Mouse (Mus musculus) embryonic facial prominence, embryonic 13.5 days (tissue): ENCODE data around the gene Ahdc1. TPM values are rescaled to one million over a fixed set of nuclear protein-coding genes. Genes with fewer than 3 reads are reported as not detected.

ENCODE experiments used
- ATAC-seq: fragments of 200-750 bp; cut with Nextera tagmentation; 2 replicates; pipeline ENCODE4 v1.8.0; 2017; ENCODE audit warnings: low read depth; ENCODE audit not compliant: insufficient number of reproducible peaks, insufficient read depth, low FRiP score, low TSS enrichment
- H3K27ac ChIP-seq: fragments of 300-500 bp; sonication (generic); 2 replicates; pipeline ENCODE4 v1.5.1; 2015; ENCODE audit warnings: moderate library complexity, mild to moderate bottlenecking, inconsistent platforms
- H3K27me3 ChIP-seq: fragments of 300-500 bp; sonication (generic); 2 replicates; pipeline ENCODE4 v1.6.1; 2015; ENCODE audit warnings: mild to moderate bottlenecking, inconsistent platforms
- H3K36me3 ChIP-seq: fragments of 300-500 bp; sonication (generic); 2 replicates; pipeline ENCODE4 v1.6.1; 2015; ENCODE audit warnings: mild to moderate bottlenecking, inconsistent platforms
- H3K4me1 ChIP-seq: fragments of 300-500 bp; sonication (generic); 2 replicates; pipeline ENCODE4 v1.6.1; 2015; ENCODE audit warnings: inconsistent platforms
- H3K4me2 ChIP-seq: fragments of 300-500 bp; sonication (generic); 2 replicates; pipeline ENCODE4 v1.6.1; 2015; ENCODE audit warnings: moderate library complexity, mild to moderate bottlenecking, inconsistent platforms
- H3K4me3 ChIP-seq: fragments of 300-500 bp; sonication (generic); 2 replicates; pipeline ENCODE4 v1.5.1; 2015; ENCODE audit warnings: mild to moderate bottlenecking, inconsistent platforms
- H3K9ac ChIP-seq: fragments of 300-500 bp; sonication (generic); 2 replicates; pipeline ENCODE4 v1.6.1; 2015; ENCODE audit warnings: mild to moderate bottlenecking, inconsistent platforms
- H3K9me3 ChIP-seq: fragments of 300-500 bp; sonication (generic); 2 replicates; pipeline ENCODE4 v1.6.1; 2016; ENCODE audit warnings: inconsistent platforms
- WGBS: fragments of 180-500 bp; shearing (Covaris S2); methylation state at CpG from one replicate; pipeline ENCODE4 v1.1.7; 2015; ENCODE audit warnings: mixed read lengths; 5-methylcytosine and 5-hydroxymethylcytosine counted together
- polyA plus RNA-seq: library from polyadenylated mRNA; unstranded; fragments of >200 nt; fragmentation: Nextera tagmentation; extraction: Ambion mirVana; gene quantifications from 2 replicates; pipeline ENCODE4 v1.2.1, GENCODE M21; 2015

The Ahdc1 gene
- polyA plus RNA-seq, 1 experiment from 2014 or later: 12.8 TPM

GRCm38 (mm10) chr4:133121974-133122637, 111.0 kb downstream of the Ahdc1 start:
- Histone ChIP-seq H3K4me2 (no peak overlapping the region), H3K27me3 (no peaks in the 10 kb centered on the region), H3K36me3 (no peaks in the 10 kb centered on the region), H3K9ac (no peak overlapping the region), H3K4me3 (no peak overlapping the region), H3K4me1 (peaks cover 35% of the 10 kb centered on the region), H3K9me3 (0 out of 2 replicates have a peak, but pooled peaks cover 4% of the 10 kb centered on the region), H3K27ac (no peak overlapping the region)
- WGBS: 31% methylated on average over 5 of the region's 5 CpGs
- no peak for ATAC-seq

- WGBS: 71% methylated on average over 3 of the region's 3 CpGs
- no peak for ATAC-seq
- H3K9ac ChIP-seq: no peak overlapping the region
These were observed 116.0 kb downstream of the Ahdc1 start for GRCm38 (mm10) chr4:133127079-133127478.

More at GRCm38 (mm10) chr4:133127079-133127478, 116.0 kb downstream of the Ahdc1 start:
- no peaks in the 10 kb centered on the region for H3K27me3 ChIP-seq
- H3K36me3 ChIP-seq: no peaks in the 10 kb centered on the region
- peaks cover 16% of the 10 kb centered on the region for H3K4me1 ChIP-seq
- H3K27ac ChIP-seq: no peak overlapping the region
- no peak overlapping the region for H3K4me3 ChIP-seq
- H3K4me2 ChIP-seq: no peak overlapping the region
- 0 out of 2 replicates have a peak, but pooled peaks cover 4% of the 10 kb centered on the region for H3K9me3 ChIP-seq

Other genes starting within 250 kb of the Ahdc1 start
- 120 and 127 TPM in 2 replicates for gene Rpa2, start 242.9 kb upstream of the Ahdc1 start, polyA plus RNA-seq
- 0.79 and 1.4 TPM in 2 replicates for gene Themis2, start 214.9 kb upstream of the Ahdc1 start, polyA plus RNA-seq
- gene Ppp1r8, start 168.1 kb upstream of the Ahdc1 start, polyA plus RNA-seq: 55.9 and 64.0 TPM in 2 replicates
- gene Stx12, start 126.8 kb upstream of the Ahdc1 start, polyA plus RNA-seq: 60.3 and 65.5 TPM in 2 replicates
- 44.7 and 47.7 TPM in 2 replicates for gene Fam76a, start 88.7 kb upstream of the Ahdc1 start, polyA plus RNA-seq
- gene Fgr, start 37.2 kb upstream of the Ahdc1 start, polyA plus RNA-seq: 0.10 and 0.28 TPM in 2 replicates
- 118 and 142 TPM in 2 replicates for gene Wasf2, start 119.2 kb downstream of the Ahdc1 start, polyA plus RNA-seq
- 4.0 and 5.2 TPM in 2 replicates for gene Cd164l2, start 200.9 kb downstream of the Ahdc1 start, polyA plus RNA-seq
- gene Gpr3, start 201.3 kb downstream of the Ahdc1 start, polyA plus RNA-seq: 0.15 and 0.37 TPM in 2 replicates
- 4.3 and 4.8 TPM in 2 replicates for gene Map3k6, start 229.6 kb downstream of the Ahdc1 start, polyA plus RNA-seq